Mouse (Mus musculus) erythroid progenitor cell, adult 5-6 weeks (primary cell): ENCODE results near the gene Cldn5. TPM values are rescaled to one million over a fixed set of nuclear protein-coding genes. Genes with fewer than 3 reads are reported as not detected.

Experiments
- ATAC-seq: replicated peaks from 2 replicates; pipeline ENCODE4 v1.8.0; 2016; ENCODE audit warnings: moderate number of reproducible peaks, mild to moderate bottlenecking, moderate TSS enrichment, inconsistent platforms; ENCODE audit not compliant: poor library complexity, low FRiP score, severe bottlenecking
- total RNA-seq, 2 experiments: library from RNA; stranded (forward) in 1 of 2; stranded (reverse) in 1 of 2; fragments of 150-400 nt in 1 of 2; fragments of 186-747, 209-891 nt in 1 of 2; gene quantifications; 2 replicates each; pipeline versions ENCODE4 v1.2.3 to v1.2.4; 2015 to 2017; ENCODE audit warnings: low replicate concordance in 2 of 2

Gene Cldn5
- not detected in 2 replicates for total RNA-seq (2015; ENCODE audit: low replicate concordance)
- not detected in 2 replicates for total RNA-seq (2017; ENCODE audit: low replicate concordance)

- ATAC-seq, result no peak
These were observed at the start of gene Cldn5 for GRCm38 (mm10) chr16:18776556-18777100. Cldn5 (plus strand) TSS chr16:18776847.

GRCm38 (mm10) chr16:18727536-18728499 lies 48.8 kb upstream of the Cldn5 start:
- ATAC-seq, result no peak

- no peak for ATAC-seq
These were observed 47.5 kb upstream of the Cldn5 start for GRCm38 (mm10) chr16:18729185-18729584.

- no peak for ATAC-seq
These were observed 46.0 kb upstream of the Cldn5 start for GRCm38 (mm10) chr16:18730640-18731039.

- no peak for ATAC-seq
These were observed 43.3 kb upstream of the Cldn5 start for GRCm38 (mm10) chr16:18733100-18733956.

GRCm38 (mm10) chr16:18738303-18738702 lies 38.3 kb upstream of the Cldn5 start:
- no peak for ATAC-seq

- ATAC-seq, result no peak
These were observed 30.2 kb upstream of the Cldn5 start for GRCm38 (mm10) chr16:18746268-18747122.

GRCm38 (mm10) chr16:18751101-18751500 lies 25.5 kb upstream of the Cldn5 start:
- no peak for ATAC-seq

- ATAC-seq, result no peak
These were observed 24.7 kb upstream of the Cldn5 start for GRCm38 (mm10) chr16:18751885-18752499.

GRCm38 (mm10) chr16:18761734-18762133 lies 14.9 kb upstream of the Cldn5 start:
- no peak for ATAC-seq

- ATAC-seq, result no peak
These were observed 13.7 kb upstream of the Cldn5 start for GRCm38 (mm10) chr16:18762960-18763359.

GRCm38 (mm10) chr16:18766390-18766789 lies 10.3 kb upstream of the Cldn5 start:
- ATAC-seq, result no peak

- no peak for ATAC-seq
These were observed 7.1 kb upstream of the Cldn5 start for GRCm38 (mm10) chr16:18769501-18769900.

- ATAC-seq, result no peak
These were observed 2.7 kb upstream of the Cldn5 start for GRCm38 (mm10) chr16:18773936-18774335.

GRCm38 (mm10) chr16:18775621-18776555 lies 759 bp upstream of the Cldn5 start:
- no peak for ATAC-seq

- no peak for ATAC-seq
These were observed 744 bp downstream of the Cldn5 start for GRCm38 (mm10) chr16:18777101-18778080.

GRCm38 (mm10) chr16:18778461-18778860 lies 1.8 kb downstream of the Cldn5 start:
- no peak for ATAC-seq
